ENCODE assay signal across 9 mouse cellular contexts in genomic region chr3:149845083-149845825, GRCm38 (mm10).
DNase-seq lines count a peak whose midpoint lies in the region; ATAC-seq and TF ChIP-seq lines count a peak whose summit lies in the region.
"Had no signal": no experiment of that assay in that cellular context is flagged by ENCODE, and none has a peak within 500 bp of the region (broad histone marks: within the 10 kb centered on the region; RNA-seq: fewer than 3 reads in every experiment).

No protein-coding gene starts in this region.

- H3K27ac ChIP-seq in heart, embryonic 10.5 days: peak overlapping the region; percentile 62
- H3K27ac ChIP-seq in heart, postnatal 0 days (ENCODE audit: low read depth): no peak overlapping the region
- H3K27ac ChIP-seq in left cerebral cortex, adult 2 months: no peak overlapping the region
- no peak overlapping the region for H3K27ac ChIP-seq in midbrain, postnatal 0 days (ENCODE audit: low read depth, low read length)

- TF ChIP-seq CTCF in heart, postnatal 0 days (IDR thresholded peaks at IDR 0.05; ENCODE audit: low read depth): no peak
- no peak for TF ChIP-seq CTCF in left cerebral cortex, adult 2 months (IDR thresholded peaks at IDR 0.05)
- TF ChIP-seq CTCF in midbrain, postnatal 0 days (IDR thresholded peaks at IDR 0.05): no peak

- TF ChIP-seq EP300 in heart, postnatal 0 days (IDR thresholded peaks at IDR 0.05; ENCODE audit: low read depth): no peak

- intact Hi-C loops in left cerebral cortex, adult 2 months (cut with DNase I): no loop called here

- 11% methylated on average over 18 of the region's 18 CpGs for WGBS in heart, embryonic 10.5 days
- 16% methylated on average over 18 of the region's 18 CpGs for WGBS in heart, postnatal 0 days
- 15% methylated on average over 18 of the region's 18 CpGs for WGBS in midbrain, postnatal 0 days

- H3K4me1 ChIP-seq in heart, embryonic 10.5 days: no peaks in the 10 kb centered on the region; the same call in 1 of the 2 replicates
- no peaks in the 10 kb centered on the region for H3K4me1 ChIP-seq in heart, postnatal 0 days (ENCODE audit: control insufficient read depth, insufficient read depth)
- peaks cover 4% of the 10 kb centered on the region; the same call in 1 of the 2 replicates for H3K4me1 ChIP-seq in midbrain, postnatal 0 days (ENCODE audit: insufficient read depth, low read length)

- no peaks in the 10 kb centered on the region for H3K27me3 ChIP-seq in heart, embryonic 10.5 days (ENCODE audit: insufficient read depth, poor library complexity, severe bottlenecking)
- H3K27me3 ChIP-seq in heart, postnatal 0 days (ENCODE audit: control insufficient read depth, insufficient read depth, low read length): no peaks in the 10 kb centered on the region
- no peaks in the 10 kb centered on the region for H3K27me3 ChIP-seq in midbrain, postnatal 0 days (ENCODE audit: insufficient read depth, low read length)

- H3K9me3 ChIP-seq in heart, embryonic 10.5 days: no peaks in the 10 kb centered on the region
- H3K9me3 ChIP-seq in heart, postnatal 0 days (replicated peaks; ENCODE audit: control insufficient read depth, low read length): no peaks in the 10 kb centered on the region
- H3K9me3 ChIP-seq in midbrain, postnatal 0 days (ENCODE audit: low read length): no peaks in the 10 kb centered on the region

- peak overlapping the region; percentile 54 for H3K4me3 ChIP-seq in heart, embryonic 10.5 days
- peak overlapping the region; percentile 38 for H3K4me3 ChIP-seq in heart, postnatal 0 days (ENCODE audit: low read depth, low read length)
- H3K4me3 ChIP-seq in left cerebral cortex, adult 2 months: peak overlapping the region; percentile 11
- peak overlapping the region; percentile 9; the same call in 1 of the 2 replicates for H3K4me3 ChIP-seq in midbrain, postnatal 0 days (ENCODE audit: low read depth, low read length)
- H3K4me3 ChIP-seq: erythroblast, embryonic 14.5 days had no signal

- peak overlapping the region; percentile 63 for H3K4me2 ChIP-seq in heart, postnatal 0 days (ENCODE audit: low read depth, low read length)
- H3K4me2 ChIP-seq in midbrain, postnatal 0 days (ENCODE audit: low read depth, low read length, poor library complexity, severe bottlenecking): peak overlapping the region; percentile 43

- no peaks in the 10 kb centered on the region for H3K36me3 ChIP-seq in heart, embryonic 10.5 days
- no peaks in the 10 kb centered on the region for H3K36me3 ChIP-seq in heart, postnatal 0 days (replicated peaks; ENCODE audit: control insufficient read depth, insufficient read depth, low read length)
- H3K36me3 ChIP-seq in midbrain, postnatal 0 days (ENCODE audit: insufficient read depth, low read length): no peaks in the 10 kb centered on the region

- H3K9ac ChIP-seq in heart, postnatal 0 days (replicated peaks; ENCODE audit: low read depth, low read length): peak overlapping the region; percentile 46; the same call in 1 of the 2 replicates
- no peak overlapping the region for H3K9ac ChIP-seq in midbrain, postnatal 0 days (replicated peaks; ENCODE audit: low read length, poor library complexity, severe bottlenecking)

- DNase-seq in heart, embryonic 10.5 days (ENCODE audit: low spot score): peak; percentile 73
- no peak for DNase-seq in heart, adult 18-20 months
- DNase-seq in heart, postnatal 0 days (ENCODE audit: low spot score): no peak
- peak; percentile 15 to 22 for DNase-seq in left cerebral cortex, adult 2 months (ENCODE audit: extremely low spot score in 1 of 2, low spot score in 2 of 2)
- DNase-seq in midbrain, postnatal 0 days (ENCODE audit: low spot score): peak; percentile 65
- no peak for DNase-seq in spleen, postnatal 10 days (ENCODE audit: low spot score in 2 of 2)
- no peak for DNase-seq in lung, adult 18-20 months

- peak; percentile 36 for ATAC-seq in common myeloid progenitor, adult 5-6 weeks (replicated peaks; ENCODE audit: low read depth, poor library complexity, severe bottlenecking)
- ATAC-seq in heart, postnatal 0 days (ENCODE audit: insufficient read depth, low read depth): no peak
- no peak for ATAC-seq in midbrain, postnatal 0 days (ENCODE audit: low FRiP score)

Comparison
In these comparisons a context has a peak if more than half of its experiments do, and no peak if none do; other contexts are left out.
1. DNase-seq: peak in heart, embryonic 10.5 days (single experiment), left cerebral cortex, adult 2 months (2 of 2) and midbrain, postnatal 0 days (single experiment); none in heart, adult 18-20 months (0 of 2), heart, postnatal 0 days (single experiment), spleen, postnatal 10 days (0 of 2) and lung, adult 18-20 months (0 of 2).
2. Peak in every context shown above with its lines, with median percentiles within 50 percentile points of each other: H3K4me3 ChIP-seq.